Mouse (Mus musculus) G1E (cell line): Measurements from ENCODE around the gene Gamt. TPM values are rescaled to one million over a fixed set of nuclear protein-coding genes. Genes with fewer than 3 reads are reported as not detected.
A peak's percentile ranks its signal among the peaks of the same experiment; 100 is the strongest.

Source experiments
- ATAC-seq: 2 replicates; pipeline ENCODE4 v1.8.0; 2016; ENCODE audit warnings: mild to moderate bottlenecking; ENCODE audit not compliant: insufficient number of reproducible peaks, poor library complexity, low FRiP score, severe bottlenecking; ENCODE audit errors: extremely low read depth
- DNase-seq: peaks from one replicate; pipeline ENCODE4 v3.0.0; 2012; ENCODE audit warnings: low spot score
- H3K27me3 ChIP-seq: 2 replicates; pipeline ENCODE4 v1.6.1; 2012; ENCODE audit warnings: mild to moderate bottlenecking, low read length, inconsistent platforms; ENCODE audit not compliant: insufficient read depth
- H3K36me3 ChIP-seq: replicated peaks from 2 replicates; pipeline ENCODE3; 2012; ENCODE audit warnings: mild to moderate bottlenecking, inconsistent platforms
- H3K4me1 ChIP-seq: 2 replicates; pipeline ENCODE4 v1.6.1; 2012; ENCODE audit warnings: low read depth, low read length, inconsistent platforms, mixed read lengths; ENCODE audit not compliant: insufficient read depth
- H3K4me3 ChIP-seq: 2 replicates; pipeline ENCODE4 v1.5.1; 2012; ENCODE audit warnings: low read depth, mild to moderate bottlenecking, inconsistent platforms, low read length, moderate library complexity, mixed read lengths
- H3K9me3 ChIP-seq: replicated peaks from 2 replicates; pipeline ENCODE4 v1.6.1; 2012; ENCODE audit warnings: inconsistent platforms
- CTCF ChIP-seq: IDR thresholded peaks from 2 replicates; pipeline ENCODE4 v1.5.1; 2012; ENCODE audit warnings: low read depth, low read length, inconsistent platforms, mixed read lengths
- GATA1 ChIP-seq: IDR thresholded peaks from 2 replicates; pipeline ENCODE4 v1.6.1; 2012; ENCODE audit warnings: borderline replicate concordance, low read length, inconsistent platforms, mixed read lengths
- GATA2 ChIP-seq: IDR thresholded peaks from 2 replicates; pipeline ENCODE4 v1.6.1; 2012; ENCODE audit warnings: low read depth, low read length, inconsistent platforms, borderline replicate concordance
- POLR2AphosphoS5 ChIP-seq: IDR thresholded peaks from 2 replicates; pipeline ENCODE4 v1.6.1; 2012; ENCODE audit warnings: low read depth, low read length, inconsistent platforms; ENCODE audit not compliant: insufficient replicate concordance
- TAL1 ChIP-seq: conservative IDR thresholded peaks from 2 replicates; pipeline ENCODE4 v1.6.1; 2012; ENCODE audit warnings: low read depth, low read length, inconsistent platforms, mixed read lengths
- polyA plus RNA-seq: library from polyadenylated mRNA; stranded (reverse); fragments of >175 nt; gene quantifications from 2 replicates; pipeline ENCODE4 v1.2.3, GENCODE M21; 2012
- total RNA-seq, 2 experiments: library from RNA; stranded (forward) in 1 of 2; stranded (reverse) in 1 of 2; fragments of 200-1000 nt in 1 of 2; fragments of >200 nt in 1 of 2; fragmentation: Nextera tagmentation in 1 of 2; gene quantifications; 2 replicates each; pipeline ENCODE4 v1.2.3; 2014 to 2017

Gene Gamt
- total and polyA plus RNA-seq, 3 experiments, result 0.18 TPM; not detected in 2

DNA sequence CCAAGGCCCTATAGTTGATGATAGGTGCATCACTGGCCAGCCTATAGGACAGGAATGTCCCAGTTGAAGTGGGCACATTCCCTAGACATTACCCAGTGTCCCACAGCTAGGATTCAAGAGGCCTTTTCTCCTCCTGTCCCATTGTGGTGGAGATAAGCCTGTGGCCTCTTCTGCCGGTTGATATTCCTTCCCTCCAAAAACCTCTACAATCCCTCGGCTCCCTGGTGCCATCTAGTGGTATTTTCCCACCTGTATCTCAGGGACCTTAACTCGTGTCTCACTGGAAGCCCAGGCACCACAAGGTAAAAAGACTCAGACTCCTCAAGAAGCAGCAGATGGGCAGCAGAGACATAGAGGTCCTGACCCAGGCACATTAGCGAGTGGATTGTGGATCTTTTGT, 15.2 kb downstream of the Gamt start:
- Histone ChIP-seq H3K36me3 (peaks cover 56% of the 10 kb centered on the region), H3K9me3 (no peaks in the 10 kb centered on the region), H3K4me3 (no peak overlapping the region), H3K4me1 (peaks cover 37% of the 10 kb centered on the region), H3K27me3 (no peaks in the 10 kb centered on the region)
- ATAC-seq, result no peak
- peak; percentile 58 for DNase-seq
- TF ChIP-seq TAL1, result no peak
- TF ChIP-seq CTCF, result peak; percentile 52; the same call in 1 of the 2 replicates

DNA sequence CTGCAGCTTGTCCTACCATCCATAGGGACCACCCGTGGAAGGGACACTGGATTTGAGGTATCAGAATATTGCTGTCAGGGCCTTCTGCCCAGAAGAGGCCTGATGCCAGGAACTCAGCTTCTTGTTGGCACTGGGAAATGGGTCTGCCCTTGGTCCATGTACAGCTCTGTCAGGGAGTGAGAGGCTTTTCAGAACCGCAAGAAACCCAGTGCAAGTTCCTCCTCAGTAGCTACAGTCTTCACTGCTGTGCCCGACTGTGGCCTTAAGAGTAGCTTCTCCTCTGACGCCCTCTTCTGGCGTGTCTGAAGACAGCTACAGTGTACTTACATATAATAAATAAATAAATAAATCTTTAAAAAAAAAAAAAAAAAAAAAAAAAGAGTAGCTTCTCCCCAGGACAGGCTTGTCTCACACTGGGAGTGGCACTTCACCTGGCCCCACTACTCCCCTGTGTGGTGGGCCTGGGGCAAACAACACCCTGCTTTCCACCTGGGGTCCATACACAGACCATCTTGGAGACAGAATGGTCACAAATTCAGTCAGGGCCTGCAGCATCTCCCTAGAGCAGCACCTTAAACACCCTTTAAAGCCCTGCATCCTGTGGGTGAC, 15.9 kb downstream of the Gamt start:
- DNase-seq (no peak), ATAC-seq (no peak)
- Histone ChIP-seq H3K9me3 (no peaks in the 10 kb centered on the region), H3K27me3 (no peaks in the 10 kb centered on the region), H3K36me3 (peaks cover 56% of the 10 kb centered on the region), H3K4me3 (no peak overlapping the region), H3K4me1 (peaks cover 30% of the 10 kb centered on the region)
- TF ChIP-seq CTCF, result no peak

DNA sequence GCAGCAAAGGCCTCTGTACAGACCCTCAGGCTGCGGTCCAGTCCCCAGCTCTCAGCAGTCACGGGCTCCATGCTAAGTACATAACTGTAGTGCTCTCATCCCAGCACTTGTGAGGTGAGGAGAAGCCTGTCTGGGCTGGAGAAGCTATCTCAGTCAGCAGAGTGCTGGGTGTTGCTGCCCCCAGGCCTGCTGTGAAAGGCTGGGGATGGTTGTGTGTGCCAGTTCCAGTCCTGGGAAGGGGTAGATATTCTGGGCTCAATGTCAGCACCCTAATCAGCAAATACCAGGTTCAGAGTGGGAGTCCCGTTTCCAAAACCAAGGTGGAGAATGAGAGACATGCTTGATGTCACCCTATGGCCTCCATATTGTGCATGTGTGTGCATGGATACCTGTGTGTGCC, 18.2 kb downstream of the Gamt start:
- ATAC-seq, result no peak
- no peak overlapping the region for H3K4me3 ChIP-seq
- no peak for DNase-seq
- no peaks in the 10 kb centered on the region for H3K27me3 ChIP-seq
- no peak for TF ChIP-seq CTCF
- TF ChIP-seq GATA1, result no peak
- no peak for TF ChIP-seq POLR2AphosphoS5
- TF ChIP-seq TAL1, result no peak; the same call in 1 of the 2 replicates
- TF ChIP-seq GATA2, result no peak
- peaks cover 79% of the 10 kb centered on the region for H3K36me3 ChIP-seq
- no peaks in the 10 kb centered on the region for H3K9me3 ChIP-seq
- peaks cover 33% of the 10 kb centered on the region for H3K4me1 ChIP-seq

DNA sequence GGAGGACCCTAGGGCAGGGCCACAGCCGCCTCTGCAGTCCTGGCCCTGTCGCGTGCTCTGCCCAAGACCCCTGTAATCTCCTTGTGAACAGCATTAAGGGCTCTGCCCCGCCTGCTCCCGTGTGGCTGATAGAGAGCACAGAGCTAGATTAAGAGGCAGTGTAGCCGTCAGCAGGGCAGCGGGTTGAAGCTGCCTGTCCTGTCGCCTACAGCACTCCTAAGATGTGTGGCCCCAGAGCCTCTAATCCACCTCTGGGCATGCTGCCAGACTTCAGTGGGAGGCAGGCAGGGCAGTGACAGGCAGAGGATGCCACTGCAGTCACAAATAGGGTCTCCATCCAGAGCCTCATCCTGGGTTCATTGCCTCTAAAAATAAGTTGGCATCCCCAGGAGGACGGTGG, 18.7 kb downstream of the Gamt start:
- peaks cover 84% of the 10 kb centered on the region for H3K36me3 ChIP-seq

DNA sequence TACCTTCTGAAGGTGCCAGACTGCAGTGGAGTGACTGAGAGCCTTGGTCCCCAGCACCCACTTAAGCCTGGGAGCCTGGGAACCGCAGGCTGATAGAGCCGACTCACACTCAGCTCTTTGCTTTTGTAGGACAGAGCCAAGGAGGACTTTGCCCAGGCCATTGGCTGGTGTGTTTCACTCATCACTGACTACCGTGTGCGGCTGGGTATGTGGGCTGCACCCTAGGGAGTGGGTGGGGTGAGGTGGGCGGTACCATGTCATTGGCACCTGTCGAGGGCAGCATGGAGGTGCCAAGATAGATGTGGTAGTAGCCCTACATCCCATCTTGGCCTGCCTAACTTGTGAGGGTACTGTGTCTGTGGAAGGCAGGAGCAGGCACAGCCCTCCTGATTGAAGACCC, 21.0 kb downstream of the Gamt start:
- ATAC-seq (no peak), DNase-seq (no peak)
- Histone ChIP-seq H3K9me3 (no peaks in the 10 kb centered on the region), H3K4me3 (no peak overlapping the region), H3K4me1 (peaks cover 34% of the 10 kb centered on the region), H3K27me3 (no peaks in the 10 kb centered on the region), H3K36me3 (peaks cover 99% of the 10 kb centered on the region)
- no peak for TF ChIP-seq POLR2AphosphoS5
- TF ChIP-seq CTCF, result no peak
- no peak for TF ChIP-seq GATA1
- TF ChIP-seq GATA2, result no peak
- no peak for TF ChIP-seq TAL1

More for the DNA sequence above, 18.7 kb downstream of the Gamt start:
- Histone ChIP-seq H3K4me3 (no peak overlapping the region), H3K9me3 (no peaks in the 10 kb centered on the region), H3K27me3 (no peaks in the 10 kb centered on the region), H3K4me1 (peaks cover 36% of the 10 kb centered on the region)
- TF ChIP-seq GATA1, result no peak
- TF ChIP-seq POLR2AphosphoS5, result no peak
- no peak for TF ChIP-seq GATA2
- TF ChIP-seq CTCF, result no peak
- TF ChIP-seq TAL1, result no peak
- no peak for DNase-seq
- no peak for ATAC-seq

DNA sequence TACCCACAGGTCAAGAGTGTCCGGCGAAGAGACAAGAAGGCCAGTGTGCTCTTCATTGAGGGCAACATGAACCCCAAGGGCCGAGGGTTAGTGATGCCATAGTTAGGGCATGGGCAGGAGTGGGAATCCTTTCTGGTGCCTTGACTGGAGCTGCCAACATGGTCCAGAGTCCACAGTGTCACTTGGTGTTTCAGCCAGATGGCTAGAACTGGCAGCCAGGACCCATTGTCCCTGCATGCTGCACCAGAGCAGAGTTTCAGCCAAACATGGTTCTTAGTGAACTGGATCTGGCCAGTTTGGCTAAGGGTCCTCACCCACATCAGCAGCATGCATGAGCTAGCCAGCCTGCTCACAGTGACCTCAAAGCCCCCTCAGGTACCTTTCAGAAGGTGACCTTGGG, 22.5 kb downstream of the Gamt start:
- Histone ChIP-seq H3K27me3 (no peaks in the 10 kb centered on the region), H3K4me3 (no peak overlapping the region), H3K36me3 (peaks cover 99% of the 10 kb centered on the region), H3K9me3 (no peaks in the 10 kb centered on the region), H3K4me1 (peaks cover 39% of the 10 kb centered on the region)
- DNase-seq (no peak), ATAC-seq (no peak)
- TF ChIP-seq CTCF (no peak), TAL1 (no peak), GATA1 (no peak), GATA2 (no peak), POLR2AphosphoS5 (no peak)

DNA sequence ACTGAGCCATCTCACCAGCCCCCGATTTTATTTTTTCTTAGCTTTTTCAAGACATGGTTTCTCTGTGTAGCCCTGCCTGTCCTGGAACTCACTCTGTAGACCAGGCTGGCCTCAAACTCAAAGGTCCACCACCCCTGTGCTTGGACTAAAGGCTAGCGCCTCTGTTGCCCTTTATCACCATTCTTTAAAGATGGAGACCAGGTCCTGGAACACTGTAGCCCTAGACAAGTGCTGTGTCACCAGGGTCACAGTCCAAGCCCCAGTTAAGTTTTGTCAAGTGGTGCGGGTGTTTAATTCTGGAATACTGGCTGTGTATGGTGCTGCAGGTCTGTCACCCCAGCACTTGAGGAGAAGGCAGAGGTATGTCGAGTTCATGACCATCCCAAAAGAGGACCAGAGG, 23.8 kb downstream of the Gamt start:
- Histone ChIP-seq H3K36me3 (peaks cover 99% of the 10 kb centered on the region), H3K9me3 (no peaks in the 10 kb centered on the region), H3K27me3 (no peaks in the 10 kb centered on the region), H3K4me1 (peaks cover 52% of the 10 kb centered on the region), H3K4me3 (no peak overlapping the region)
- no peak for TF ChIP-seq TAL1
- no peak for TF ChIP-seq GATA1
- no peak for TF ChIP-seq CTCF
- TF ChIP-seq POLR2AphosphoS5, result no peak
- no peak for TF ChIP-seq GATA2
- ATAC-seq (no peak), DNase-seq (no peak)
